Mouse (Mus musculus): Measurements from ENCODE around the gene Ace.

DNA sequence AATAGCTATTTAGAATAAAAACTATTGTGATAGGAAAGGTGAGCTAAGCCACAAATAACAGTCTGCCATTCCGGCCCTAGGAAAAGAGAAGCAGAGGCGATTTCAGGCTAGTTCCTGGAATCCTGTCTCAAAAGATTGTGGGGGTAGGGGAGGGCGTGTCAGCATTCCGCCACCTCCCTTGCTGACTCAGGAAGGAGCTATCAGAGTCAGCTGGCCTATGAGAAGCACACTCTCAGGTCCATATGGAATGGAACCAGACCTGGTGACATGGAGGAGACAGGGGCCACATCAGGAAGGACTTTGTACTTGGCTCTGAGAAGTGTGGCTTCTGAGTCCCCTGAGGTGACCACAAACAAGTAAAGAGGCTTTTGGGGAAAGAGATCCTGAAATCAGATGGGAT lies 17.2 kb upstream of the Ace start:
- TF ChIP-seq CTCF (IDR thresholded peaks at IDR 0.05) (no peak), POLR2A (IDR thresholded peaks at IDR 0.05; ENCODE audit: insufficient read depth, low read depth, low read length) (no peak), EP300 (IDR thresholded peaks at IDR 0.05; ENCODE audit: insufficient read depth, low read depth, low read length) (no peak)
